Mouse (Mus musculus) kidney, postnatal 36 days (tissue): ENCODE data around the gene Ttll1.

Source experiments
- DNase-seq, 2 experiments: peaks; one replicate each; pipeline ENCODE4 v3.0.0; 2021 to 2022; ENCODE audit warnings: mixed read lengths in 2 of 2

The Ttll1 gene

DNA sequence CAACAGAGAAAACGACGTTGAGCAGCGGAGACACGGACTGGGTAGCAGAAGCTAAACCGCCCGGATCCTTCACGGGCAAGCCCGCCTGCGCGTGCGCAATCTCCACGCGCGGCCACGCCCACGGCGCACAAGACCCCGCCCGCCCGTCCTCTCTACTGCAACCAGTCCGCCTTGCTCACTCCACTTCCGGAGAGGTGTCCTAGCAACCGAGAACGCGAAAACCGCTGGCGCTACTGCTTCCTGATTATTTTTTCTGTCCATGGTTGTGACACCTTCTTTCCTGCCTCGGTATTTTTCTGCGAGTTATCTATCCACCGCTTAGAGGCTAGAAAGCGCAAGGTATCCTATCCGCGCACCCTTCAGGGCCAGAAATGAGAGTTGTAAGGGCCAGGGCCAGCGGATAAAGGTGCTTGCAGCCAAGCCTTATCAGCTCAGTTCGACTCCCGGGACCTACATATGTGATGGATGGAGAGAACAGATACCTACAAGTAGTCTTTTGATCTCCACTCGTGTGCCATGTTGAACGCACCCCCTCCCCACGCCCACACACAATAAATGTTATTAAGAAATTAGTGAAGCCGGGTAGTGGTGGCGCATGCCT lies at the start of gene Ttll1:
Gene Ttll1 (minus strand): TSS at position 89 of the 601 bp plus-strand sequence.
- DNase-seq, result peak; percentile 97 to 98

DNA sequence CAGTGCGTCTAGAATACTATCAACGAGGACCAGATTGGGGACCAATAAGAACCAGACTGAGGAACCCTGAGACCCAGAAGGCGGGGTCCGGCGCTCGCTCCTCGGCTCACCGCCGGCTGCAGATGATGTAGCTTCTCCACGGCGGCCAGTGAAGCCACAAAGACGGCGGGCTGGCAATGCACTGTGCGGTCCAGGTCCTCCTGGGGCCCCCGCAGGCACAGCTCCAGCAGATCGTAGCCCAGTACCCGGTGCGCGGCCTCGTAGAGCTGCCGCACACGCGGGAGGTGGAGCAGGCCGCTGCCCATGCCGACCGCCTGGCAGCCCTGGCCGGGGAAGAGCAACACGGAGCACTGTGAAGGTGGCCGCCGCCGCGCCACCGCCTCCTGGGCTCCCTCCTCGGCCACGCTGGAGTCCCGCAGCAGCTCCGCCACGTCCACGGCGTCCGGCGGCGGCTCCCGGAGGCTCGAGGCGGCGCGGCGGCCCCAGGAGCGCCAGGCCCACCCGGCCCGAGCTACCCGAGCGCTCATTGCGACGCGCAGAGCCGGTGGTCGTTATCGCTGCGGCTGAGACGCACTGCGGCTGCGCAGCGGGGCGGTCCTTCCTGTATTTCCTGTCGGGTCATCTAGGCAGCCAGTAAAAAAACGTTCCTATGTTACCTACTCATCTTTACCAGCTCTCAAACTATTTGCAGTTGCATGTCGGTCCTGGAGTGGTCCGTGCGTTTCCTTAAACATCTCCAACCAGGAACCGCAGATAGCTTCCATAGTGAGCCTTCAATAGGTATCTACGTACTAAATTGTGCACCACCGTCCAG lies 44.7 kb upstream of the Ttll1 start:
- DNase-seq, result peak; percentile 85 to 93

DNA sequence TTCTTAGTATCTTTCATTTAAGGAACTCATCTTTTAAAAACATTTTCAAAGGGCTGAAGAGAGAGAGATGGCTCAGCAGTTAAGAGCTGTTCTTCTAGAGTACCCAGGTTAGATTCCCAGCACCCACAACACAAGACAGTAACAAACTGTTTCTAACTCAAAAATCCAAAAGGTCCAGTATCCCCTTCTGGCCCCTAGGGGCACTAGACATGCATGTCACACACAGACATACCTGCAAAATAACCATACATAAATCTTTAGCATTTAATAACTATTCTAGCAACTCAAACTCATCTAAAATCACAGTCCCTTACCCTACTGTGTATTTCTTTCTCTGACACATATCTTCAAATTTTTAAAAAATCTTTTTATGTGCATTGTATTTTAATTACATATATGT lies 43.1 kb upstream of the Ttll1 start:
- DNase-seq, result no peak

GRCm38 (mm10) chr15:83550137-83550536 lies 39.4 kb upstream of the Ttll1 start:
- peak in 1 of 2 experiments; percentile 32 for DNase-seq

DNA sequence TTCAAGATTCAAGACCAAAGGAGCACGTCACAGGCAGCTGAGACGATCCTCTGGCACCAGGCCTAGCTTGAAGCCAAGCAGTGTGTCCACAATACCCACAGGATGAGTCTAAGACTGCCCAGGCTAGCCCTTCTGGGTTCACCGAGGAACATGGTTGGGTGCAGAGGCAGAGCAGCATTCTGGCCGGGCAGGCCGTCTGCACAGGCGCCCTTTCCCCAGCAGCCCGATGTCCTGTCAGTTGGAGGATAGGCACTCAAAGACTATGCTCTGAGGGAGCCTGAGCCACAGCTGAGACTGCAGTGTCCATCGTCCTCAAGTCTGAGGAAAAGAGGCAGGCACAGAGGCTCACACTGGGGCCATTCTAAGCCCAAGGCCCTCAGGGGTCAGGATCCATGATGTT lies 36.5 kb upstream of the Ttll1 start:
- no peak for DNase-seq

GRCm38 (mm10) chr15:83546029-83546428 lies 35.3 kb upstream of the Ttll1 start:
- no peak for DNase-seq

DNA sequence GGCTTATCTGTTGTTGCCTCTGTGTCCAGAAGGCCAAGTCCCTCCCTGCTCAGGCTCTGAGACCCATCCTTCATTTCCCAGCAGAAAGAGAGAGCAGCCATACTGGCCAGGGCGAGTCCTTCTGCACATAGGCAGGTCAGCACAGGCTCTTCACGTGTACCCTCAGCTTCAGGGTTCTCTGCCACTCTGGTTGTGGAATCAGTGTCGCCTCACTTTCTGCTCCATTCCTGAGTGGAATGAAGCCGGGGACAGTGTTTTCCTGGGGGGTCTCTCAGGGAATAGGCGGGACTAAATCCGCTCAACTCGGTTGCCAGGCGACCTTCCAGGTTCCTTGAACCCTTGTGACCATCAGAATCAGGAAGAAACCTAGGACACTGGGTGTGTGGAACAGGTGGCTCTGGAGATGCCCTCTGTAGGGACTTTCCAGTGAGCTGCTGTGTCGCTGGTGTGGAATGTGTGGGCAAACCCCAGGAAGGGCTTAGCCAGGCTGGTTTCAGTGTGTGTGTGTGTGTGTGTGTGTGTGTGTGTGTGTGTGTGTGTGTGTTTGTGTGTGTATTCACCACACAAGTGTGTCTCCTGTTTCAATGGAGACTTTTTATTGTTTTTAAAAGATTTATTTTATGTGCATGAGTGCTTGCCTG lies 31.1 kb upstream of the Ttll1 start:
- DNase-seq, result no peak

- peak; percentile 80 to 83 for DNase-seq
These were observed 29.2 kb upstream of the Ttll1 start for GRCm38 (mm10) chr15:83539905-83540304.

GRCm38 (mm10) chr15:83538855-83539254 lies 28.2 kb upstream of the Ttll1 start:
- no peak for DNase-seq

DNA sequence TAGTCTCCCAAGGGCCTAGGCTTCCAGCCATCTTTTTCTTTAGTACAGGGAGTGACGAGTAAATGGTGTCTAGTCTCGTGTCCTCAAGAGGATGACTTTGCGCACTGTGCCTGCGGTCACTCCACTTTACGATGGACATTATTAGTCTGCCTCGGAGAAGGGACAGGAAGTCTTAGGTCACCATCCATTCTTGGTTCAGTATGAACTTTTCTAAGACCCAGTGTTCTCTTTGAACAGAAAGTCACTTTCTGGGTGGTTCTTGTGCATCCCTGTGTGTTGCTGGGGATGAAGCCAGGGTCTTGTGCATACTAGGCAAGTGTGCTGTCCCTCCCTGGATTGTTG lies 25.2 kb upstream of the Ttll1 start:
- DNase-seq, result peak in 1 of 2 experiments; percentile 49

GRCm38 (mm10) chr15:83534960-83535889 lies 24.5 kb upstream of the Ttll1 start:
- peak in 1 of 2 experiments; percentile 28 for DNase-seq

- DNase-seq, result no peak
These were observed 21.9 kb upstream of the Ttll1 start for GRCm38 (mm10) chr15:83532606-83533005.

DNA sequence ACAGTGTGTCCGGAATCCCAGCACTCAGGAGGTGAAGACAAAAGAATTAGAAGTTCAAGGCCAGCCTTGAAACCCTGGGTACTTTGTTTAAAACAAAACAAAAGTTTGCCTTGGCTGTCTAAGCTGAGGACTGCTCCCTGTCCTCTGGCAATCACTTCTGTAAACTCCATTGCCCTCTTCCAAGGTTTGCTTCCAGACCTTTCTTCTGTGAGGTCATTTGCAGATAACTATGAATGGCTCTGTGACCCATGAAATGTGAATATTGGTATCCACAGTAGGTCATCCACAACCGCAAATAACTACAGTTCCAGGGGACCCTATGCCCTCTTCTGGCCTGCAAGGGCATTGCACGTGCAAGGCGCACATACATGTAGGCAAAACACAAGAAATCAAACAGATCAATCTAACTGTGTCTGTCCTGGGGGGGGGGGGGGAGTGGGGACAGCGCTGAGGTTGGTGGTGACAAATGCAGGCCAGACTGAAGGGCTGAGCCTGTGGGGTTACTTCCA lies 21.3 kb upstream of the Ttll1 start:
- DNase-seq, result peak in 1 of 2 experiments; percentile 54

- DNase-seq, result peak; percentile 73 to 80
These were observed 20.0 kb upstream of the Ttll1 start for GRCm38 (mm10) chr15:83530688-83531087.

DNA sequence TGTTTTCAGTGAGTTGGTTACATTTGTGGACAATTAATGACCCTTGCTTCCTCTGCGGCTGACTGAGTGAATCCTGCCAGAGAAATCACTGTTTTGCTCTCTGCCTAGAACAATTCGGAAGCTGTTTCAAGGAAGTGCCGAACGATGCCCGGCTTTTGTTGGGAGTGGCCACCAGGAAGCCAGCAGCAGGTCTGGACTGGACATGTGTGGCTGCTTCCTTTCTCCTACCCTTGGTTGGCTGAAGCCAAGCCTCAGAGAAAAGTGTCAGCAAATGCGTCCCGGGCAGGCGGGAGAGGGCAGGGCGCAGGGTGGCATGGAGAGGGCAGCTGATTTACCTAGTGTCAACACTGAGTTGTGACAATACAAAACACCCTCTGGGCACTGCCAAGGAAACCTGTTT lies 19.5 kb upstream of the Ttll1 start:
- peak; percentile 73 to 87 for DNase-seq

GRCm38 (mm10) chr15:83529765-83530164 lies 19.1 kb upstream of the Ttll1 start:
- peak; percentile 78 to 82 for DNase-seq

DNA sequence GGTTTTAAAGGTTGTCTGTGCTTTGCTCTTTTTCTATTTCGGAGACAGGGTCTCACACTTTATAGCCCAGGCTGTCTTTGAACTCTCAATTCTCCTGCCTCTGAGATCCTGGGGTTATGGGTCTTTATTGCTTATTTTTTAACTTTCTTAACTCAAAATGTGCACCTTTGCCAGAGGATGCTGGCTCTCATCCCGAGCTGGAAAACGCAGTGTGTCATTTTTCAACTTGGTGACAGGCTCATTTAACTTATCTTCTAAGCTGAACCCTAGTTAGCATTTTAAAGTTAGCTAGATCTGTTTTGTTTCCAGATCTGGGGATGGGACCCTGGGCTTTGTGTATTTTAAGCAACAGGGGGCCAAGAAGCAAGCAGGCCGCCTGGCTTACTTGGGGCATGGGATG lies 18.2 kb upstream of the Ttll1 start:
- peak; percentile 45 to 72 for DNase-seq

- DNase-seq, result no peak
These were observed 17.1 kb upstream of the Ttll1 start for GRCm38 (mm10) chr15:83527747-83528146.

GRCm38 (mm10) chr15:83527092-83527437 lies 16.4 kb upstream of the Ttll1 start:
- DNase-seq, result peak in 1 of 2 experiments; percentile 53

GRCm38 (mm10) chr15:83526424-83527091 lies 15.9 kb upstream of the Ttll1 start, which contains the start of gene Bik:
TSS of gene Bik (plus strand) at chr15:83526862.
- peak; percentile 74 to 86 for DNase-seq

- DNase-seq, result no peak
These were observed 13.6 kb upstream of the Ttll1 start for GRCm38 (mm10) chr15:83524333-83524729.
